Mouse (Mus musculus): ENCODE measurements around the gene Usp53. TPM values are rescaled to one million over a fixed set of nuclear protein-coding genes. Genes with fewer than 3 reads are reported as not detected.

Gene Usp53
- polyA plus RNA-seq, 1 experiment, result 1.7 TPM

DNA sequence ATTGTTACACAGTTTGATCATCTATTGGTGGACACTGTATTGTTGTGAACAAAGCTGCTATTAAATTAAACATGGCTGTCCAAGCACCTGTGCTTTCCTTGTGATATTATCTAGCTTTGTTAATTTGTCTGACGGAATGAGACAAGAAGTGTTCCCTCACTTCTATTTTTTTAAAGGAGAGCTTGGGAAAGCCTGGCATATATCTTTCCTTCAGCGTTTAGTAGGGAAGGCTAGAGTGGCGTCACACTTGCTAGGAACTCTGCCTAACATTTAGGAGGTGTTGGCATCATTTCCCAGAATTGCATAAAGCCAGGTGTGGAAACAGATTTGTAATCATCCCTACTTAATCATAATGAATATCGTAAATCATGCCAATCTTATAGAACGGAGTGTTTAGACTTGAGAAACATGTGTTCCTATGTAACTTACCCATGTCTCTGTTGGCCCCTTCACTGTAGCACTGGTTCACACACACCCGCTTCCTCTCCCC lies 68.1 kb downstream of the Usp53 start:
- H3K27me3 ChIP-seq (ENCODE audit: control insufficient read depth, insufficient read depth, insufficient read length), result no peaks in the 10 kb centered on the region
- no peak overlapping the region for H3K4me2 ChIP-seq (ENCODE audit: low read depth)
- H3K4me3 ChIP-seq, result no peak overlapping the region
- H3K36me3 ChIP-seq (ENCODE audit: control insufficient read depth, insufficient read depth), result no peaks in the 10 kb centered on the region
- H3ac ChIP-seq (ENCODE audit: control insufficient read depth, insufficient read length), result no peak overlapping the region
- TF ChIP-seq TCF3 (IDR thresholded peaks at IDR 0.05; ENCODE audit: insufficient read length, low read depth), result no peak
- no peak for TF ChIP-seq SRF (IDR thresholded peaks at IDR 0.05; ENCODE audit: control insufficient read depth, insufficient read length, low read depth)
- no peak for TF ChIP-seq CEBPB (IDR thresholded peaks at IDR 0.05; ENCODE audit: insufficient read depth, poor library complexity, severe bottlenecking)
- TF ChIP-seq MYOG (IDR thresholded peaks at IDR 0.05; ENCODE audit: control insufficient read depth in 1 of 3, insufficient read depth in 1 of 3, insufficient read length in 2 of 3, low read depth in 2 of 3), result no peak
- TF ChIP-seq POLR2AphosphoS2 (IDR thresholded peaks at IDR 0.05; ENCODE audit: insufficient read length, low read depth), result no peak
- TF ChIP-seq E2F4 (IDR thresholded peaks at IDR 0.05; ENCODE audit: insufficient read depth), result no peak
- no peak for TF ChIP-seq MAX (IDR thresholded peaks at IDR 0.05; ENCODE audit: low read depth)
- TF ChIP-seq TCF12 (IDR thresholded peaks at IDR 0.05; ENCODE audit: insufficient read depth, poor library complexity, severe bottlenecking), result no peak
- no peaks in the 10 kb centered on the region for H3K79me2 ChIP-seq (ENCODE audit: control insufficient read depth, insufficient read depth)

DNA sequence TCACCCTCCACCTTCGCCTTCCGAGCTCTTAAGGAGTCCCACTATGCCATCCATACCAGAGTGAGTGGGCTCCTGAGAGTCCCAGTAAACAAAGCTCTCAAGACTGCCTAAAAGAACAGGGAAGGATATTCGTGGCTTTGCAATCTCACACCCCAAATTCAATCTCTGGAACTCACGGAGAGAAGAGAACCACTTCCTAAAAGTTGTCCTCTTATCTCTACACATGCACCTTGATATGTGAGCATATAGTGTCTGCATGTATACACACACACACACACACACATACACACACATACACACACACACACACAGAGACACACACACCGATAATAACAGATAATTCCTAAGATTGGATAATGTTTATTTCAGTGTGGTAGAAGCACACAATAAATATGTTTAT lies 68.8 kb downstream of the Usp53 start:
- H3K36me3 ChIP-seq (ENCODE audit: control insufficient read depth, insufficient read depth), result no peaks in the 10 kb centered on the region
- no peak for TF ChIP-seq TCF3 (IDR thresholded peaks at IDR 0.05; ENCODE audit: insufficient read length, low read depth)
- no peak for TF ChIP-seq TCF12 (IDR thresholded peaks at IDR 0.05; ENCODE audit: insufficient read depth, poor library complexity, severe bottlenecking)
- TF ChIP-seq POLR2A (IDR thresholded peaks at IDR 0.05; ENCODE audit: insufficient read length, low read depth), result no peak
- TF ChIP-seq SRF (IDR thresholded peaks at IDR 0.05; ENCODE audit: control insufficient read depth, insufficient read length, low read depth), result no peak
- no peak for TF ChIP-seq E2F4 (IDR thresholded peaks at IDR 0.05; ENCODE audit: insufficient read depth)
- no peak for TF ChIP-seq MYOG (IDR thresholded peaks at IDR 0.05; ENCODE audit: control insufficient read depth in 1 of 3, insufficient read depth in 1 of 3, insufficient read length in 2 of 3, low read depth in 2 of 3)
- TF ChIP-seq CEBPB (IDR thresholded peaks at IDR 0.05; ENCODE audit: insufficient read depth, poor library complexity, severe bottlenecking), result no peak
- H3K79me2 ChIP-seq (ENCODE audit: control insufficient read depth, insufficient read depth), result no peaks in the 10 kb centered on the region
- no peak overlapping the region for H3K4me2 ChIP-seq (ENCODE audit: low read depth)
- no peak overlapping the region for H3ac ChIP-seq (ENCODE audit: control insufficient read depth, insufficient read length)
- H3K27me3 ChIP-seq (ENCODE audit: control insufficient read depth, insufficient read depth, insufficient read length), result no peaks in the 10 kb centered on the region
- no peak overlapping the region for H3K4me3 ChIP-seq

GRCm38 (mm10) chr3:122907841-122908240 lies 76.5 kb downstream of the Usp53 start:
- Histone ChIP-seq H3K4me2 (ENCODE audit: low read depth) (no peak overlapping the region), H3K4me3 (no peak overlapping the region), H3K36me3 (ENCODE audit: control insufficient read depth, insufficient read depth) (no peaks in the 10 kb centered on the region), H3ac (ENCODE audit: control insufficient read depth, insufficient read length) (no peak overlapping the region), H3K27me3 (ENCODE audit: control insufficient read depth, insufficient read depth, insufficient read length) (no peaks in the 10 kb centered on the region), H3K79me2 (ENCODE audit: control insufficient read depth, insufficient read depth) (no peaks in the 10 kb centered on the region)
- no peak for TF ChIP-seq CEBPB (IDR thresholded peaks at IDR 0.05; ENCODE audit: insufficient read depth, poor library complexity, severe bottlenecking)
- TF ChIP-seq E2F4 (IDR thresholded peaks at IDR 0.05; ENCODE audit: insufficient read depth), result no peak
- TF ChIP-seq MYOD1 (IDR thresholded peaks at IDR 0.05; ENCODE audit: control insufficient read depth in 1 of 3, insufficient read length in 2 of 3, low read depth in 2 of 3), result no peak
- TF ChIP-seq USF1 (IDR thresholded peaks at IDR 0.05; ENCODE audit: low read depth), result no peak
- no peak for TF ChIP-seq POLR2A (IDR thresholded peaks at IDR 0.05; ENCODE audit: insufficient read length, low read depth)
- TF ChIP-seq REST (IDR thresholded peaks at IDR 0.05; ENCODE audit: insufficient read depth, insufficient read length), result no peak
- TF ChIP-seq TCF3 (IDR thresholded peaks at IDR 0.05; ENCODE audit: insufficient read length, low read depth), result no peak
- TF ChIP-seq MAX (IDR thresholded peaks at IDR 0.05; ENCODE audit: low read depth), result no peak
- no peak for TF ChIP-seq TCF12 (IDR thresholded peaks at IDR 0.05; ENCODE audit: insufficient read depth, poor library complexity, severe bottlenecking)

- Histone ChIP-seq H3K4me2 (ENCODE audit: low read depth) (no peak overlapping the region), H3K27me3 (ENCODE audit: control insufficient read depth, insufficient read depth, insufficient read length) (no peaks in the 10 kb centered on the region), H3K79me2 (ENCODE audit: control insufficient read depth, insufficient read depth) (no peaks in the 10 kb centered on the region), H3ac (ENCODE audit: control insufficient read depth, insufficient read length) (no peak overlapping the region), H3K4me3 (no peak overlapping the region), H3K36me3 (ENCODE audit: control insufficient read depth, insufficient read depth) (no peaks in the 10 kb centered on the region)
- TF ChIP-seq CEBPB (IDR thresholded peaks at IDR 0.05; ENCODE audit: insufficient read depth, poor library complexity, severe bottlenecking) (no peak), MYOD1 (IDR thresholded peaks at IDR 0.05; ENCODE audit: control insufficient read depth in 1 of 3, insufficient read length in 2 of 3, low read depth in 2 of 3) (no peak), MYOG (IDR thresholded peaks at IDR 0.05; ENCODE audit: control insufficient read depth in 1 of 3, insufficient read depth in 1 of 3, insufficient read length in 2 of 3, low read depth in 2 of 3) (no peak), SRF (IDR thresholded peaks at IDR 0.05; ENCODE audit: control insufficient read depth, insufficient read length, low read depth) (no peak), TCF12 (IDR thresholded peaks at IDR 0.05; ENCODE audit: insufficient read depth, poor library complexity, severe bottlenecking) (no peak), POLR2A (IDR thresholded peaks at IDR 0.05; ENCODE audit: insufficient read length, low read depth) (no peak), POLR2AphosphoS2 (IDR thresholded peaks at IDR 0.05; ENCODE audit: insufficient read length, low read depth) (no peak), MAX (IDR thresholded peaks at IDR 0.05; ENCODE audit: low read depth) (no peak), REST (IDR thresholded peaks at IDR 0.05; ENCODE audit: insufficient read depth, insufficient read length) (no peak), E2F4 (IDR thresholded peaks at IDR 0.05; ENCODE audit: insufficient read depth) (no peak), TCF3 (IDR thresholded peaks at IDR 0.05; ENCODE audit: insufficient read length, low read depth) (no peak), USF1 (IDR thresholded peaks at IDR 0.05; ENCODE audit: low read depth) (no peak)
These were observed 80.4 kb downstream of the Usp53 start for GRCm38 (mm10) chr3:122903746-122904433.

- H3ac ChIP-seq (ENCODE audit: control insufficient read depth, insufficient read length), result no peak overlapping the region
- no peak overlapping the region for H3K4me3 ChIP-seq
- no peak overlapping the region for H3K4me2 ChIP-seq (ENCODE audit: low read depth)
- TF ChIP-seq USF1 (IDR thresholded peaks at IDR 0.05; ENCODE audit: low read depth) (no peak), MAX (IDR thresholded peaks at IDR 0.05; ENCODE audit: low read depth) (no peak), SRF (IDR thresholded peaks at IDR 0.05; ENCODE audit: control insufficient read depth, insufficient read length, low read depth) (no peak), MYOD1 (IDR thresholded peaks at IDR 0.05; ENCODE audit: control insufficient read depth in 1 of 3, insufficient read length in 2 of 3, low read depth in 2 of 3) (no peak), POLR2A (IDR thresholded peaks at IDR 0.05; ENCODE audit: insufficient read length, low read depth) (no peak), E2F4 (IDR thresholded peaks at IDR 0.05; ENCODE audit: insufficient read depth) (no peak), MYOG (IDR thresholded peaks at IDR 0.05; ENCODE audit: control insufficient read depth in 1 of 3, insufficient read depth in 1 of 3, insufficient read length in 2 of 3, low read depth in 2 of 3) (no peak), POLR2AphosphoS2 (IDR thresholded peaks at IDR 0.05; ENCODE audit: insufficient read length, low read depth) (no peak), REST (IDR thresholded peaks at IDR 0.05; ENCODE audit: insufficient read depth, insufficient read length) (no peak), TCF3 (IDR thresholded peaks at IDR 0.05; ENCODE audit: insufficient read length, low read depth) (no peak)
- no peaks in the 10 kb centered on the region for H3K27me3 ChIP-seq (ENCODE audit: control insufficient read depth, insufficient read depth, insufficient read length)
- no peaks in the 10 kb centered on the region for H3K36me3 ChIP-seq (ENCODE audit: control insufficient read depth, insufficient read depth)
- no peaks in the 10 kb centered on the region for H3K79me2 ChIP-seq (ENCODE audit: control insufficient read depth, insufficient read depth)
These were observed 86.1 kb downstream of the Usp53 start for GRCm38 (mm10) chr3:122898254-122898653.
